Mouse (Mus musculus) myocyte (in vitro differentiated cells): ENCODE results near the gene Olfr1444. TPM values are rescaled to one million over a fixed set of nuclear protein-coding genes. Genes with fewer than 3 reads are reported as not detected.

Experiments
- H3K27me3 ChIP-seq: one replicate; pipeline ENCODE4 v1.6.1; 2011; ENCODE audit not compliant: control insufficient read depth, insufficient read depth, insufficient read length
- H3K36me3 ChIP-seq: one replicate; pipeline ENCODE4 v1.6.1; 2011; ENCODE audit not compliant: control insufficient read depth, insufficient read depth
- H3K4me2 ChIP-seq: one replicate; pipeline ENCODE4 v1.6.1; 2011; ENCODE audit warnings: low read depth, control low read depth
- H3K4me3 ChIP-seq: one replicate; pipeline ENCODE4 v1.5.1; 2011; ENCODE audit warnings: mild to moderate bottlenecking, control low read depth, moderate library complexity
- H3K79me2 ChIP-seq: one replicate; pipeline ENCODE4 v1.6.1; 2011; ENCODE audit not compliant: control insufficient read depth, insufficient read depth
- H3ac ChIP-seq: one replicate; pipeline ENCODE4 v1.6.1; 2011; ENCODE audit not compliant: control insufficient read depth, insufficient read length
- CEBPB ChIP-seq: IDR thresholded peaks from 2 replicates; pipeline ENCODE4 v1.6.1; 2011; ENCODE audit warnings: mild to moderate bottlenecking, moderate library complexity; ENCODE audit not compliant: poor library complexity, insufficient read depth, severe bottlenecking
- E2F4 ChIP-seq: IDR thresholded peaks from one replicate; pipeline ENCODE4 v1.6.1; 2011; ENCODE audit warnings: mild to moderate bottlenecking, control low read depth, moderate library complexity; ENCODE audit not compliant: insufficient read depth
- MAX ChIP-seq: IDR thresholded peaks from one replicate; pipeline ENCODE4 v1.6.1; 2011; ENCODE audit warnings: low read depth, mild to moderate bottlenecking, control low read depth
- MYOD1 ChIP-seq, 3 experiments: IDR thresholded peaks; one replicate each; pipeline ENCODE4 v1.6.1; 2011; ENCODE audit warnings: control low read depth in 2 of 3, low read depth in 2 of 3, mild to moderate bottlenecking in 2 of 3, moderate library complexity in 1 of 3; ENCODE audit not compliant: insufficient read length in 2 of 3, control insufficient read depth in 1 of 3
- MYOG ChIP-seq, 3 experiments: IDR thresholded peaks; one replicate each; pipeline ENCODE4 v1.6.1; 2011; ENCODE audit warnings: control low read depth in 2 of 3, low read depth in 2 of 3, mild to moderate bottlenecking in 2 of 3; ENCODE audit not compliant: insufficient read length in 2 of 3, control insufficient read depth in 1 of 3, insufficient read depth in 1 of 3
- POLR2A ChIP-seq: IDR thresholded peaks from one replicate; pipeline ENCODE4 v1.6.1; 2011; ENCODE audit warnings: low read depth, mild to moderate bottlenecking, control low read depth, moderate library complexity; ENCODE audit not compliant: insufficient read length
- POLR2AphosphoS2 ChIP-seq: IDR thresholded peaks from one replicate; pipeline ENCODE4 v1.6.1; 2011; ENCODE audit warnings: low read depth, control low read depth; ENCODE audit not compliant: insufficient read length
- REST ChIP-seq: IDR thresholded peaks from one replicate; pipeline ENCODE4 v1.6.1; 2011; ENCODE audit warnings: mild to moderate bottlenecking, control low read depth, moderate library complexity; ENCODE audit not compliant: insufficient read depth, insufficient read length
- SRF ChIP-seq: IDR thresholded peaks from one replicate; pipeline ENCODE4 v1.6.1; 2011; ENCODE audit warnings: low read depth; ENCODE audit not compliant: control insufficient read depth, insufficient read length
- TCF12 ChIP-seq: IDR thresholded peaks from one replicate; pipeline ENCODE4 v1.6.1; 2011; ENCODE audit warnings: mild to moderate bottlenecking, control low read depth; ENCODE audit not compliant: poor library complexity, insufficient read depth, severe bottlenecking
- TCF3 ChIP-seq: IDR thresholded peaks from one replicate; pipeline ENCODE4 v1.6.1; 2011; ENCODE audit warnings: low read depth, control low read depth; ENCODE audit not compliant: insufficient read length
- USF1 ChIP-seq: IDR thresholded peaks from one replicate; pipeline ENCODE4 v1.6.1; 2011; ENCODE audit warnings: low read depth, mild to moderate bottlenecking, control low read depth, moderate library complexity
- polyA plus RNA-seq: library from polyadenylated mRNA; unstranded; fragments of >200 nt; fragmentation: generic; extraction: Trizol; gene quantifications from one replicate; pipeline ENCODE4 v1.2.1, GENCODE M21; 2012; ENCODE audit warnings: missing spikeins

Gene Olfr1444
- polyA plus RNA-seq, 1 experiment, result not detected

GRCm38 (mm10) chr19:12820383-12820782, 36.7 kb upstream of the Olfr1444 start:
- no peak overlapping the region for H3K4me3 ChIP-seq
- H3K36me3 ChIP-seq, result no peaks in the 10 kb centered on the region
- no peak for TF ChIP-seq SRF
- no peak for TF ChIP-seq MYOG (IDR thresholded peaks at IDR 0.05; ENCODE audit: control insufficient read depth in 1 of 3, insufficient read depth in 1 of 3, insufficient read length in 2 of 3, low read depth in 2 of 3)
- no peak for TF ChIP-seq POLR2AphosphoS2
- TF ChIP-seq MAX, result no peak
- no peak for TF ChIP-seq E2F4
- no peak for TF ChIP-seq CEBPB
- no peak overlapping the region for H3K4me2 ChIP-seq
- no peaks in the 10 kb centered on the region for H3K79me2 ChIP-seq
- no peaks in the 10 kb centered on the region for H3K27me3 ChIP-seq
- H3ac ChIP-seq, result no peak overlapping the region

GRCm38 (mm10) chr19:12824549-12824948, 32.5 kb upstream of the Olfr1444 start:
- Histone ChIP-seq H3K4me2 (no peak overlapping the region), H3K4me3 (no peak overlapping the region)
- no peak for TF ChIP-seq USF1
- no peak for TF ChIP-seq POLR2A

GRCm38 (mm10) chr19:12830823-12831430, 26.2 kb upstream of the Olfr1444 start:
- TF ChIP-seq E2F4 (no peak), CEBPB (no peak), MAX (no peak), POLR2AphosphoS2 (no peak), TCF12 (no peak), TCF3 (no peak), MYOD1 (IDR thresholded peaks at IDR 0.05; ENCODE audit: control insufficient read depth in 1 of 3, insufficient read length in 2 of 3, low read depth in 2 of 3) (no peak), MYOG (IDR thresholded peaks at IDR 0.05; ENCODE audit: control insufficient read depth in 1 of 3, insufficient read depth in 1 of 3, insufficient read length in 2 of 3, low read depth in 2 of 3) (no peak), USF1 (no peak), POLR2A (no peak), SRF (no peak), REST (no peak)
- no peaks in the 10 kb centered on the region for H3K79me2 ChIP-seq
- H3ac ChIP-seq, result no peak overlapping the region
- H3K27me3 ChIP-seq, result no peaks in the 10 kb centered on the region
- no peaks in the 10 kb centered on the region for H3K36me3 ChIP-seq
- no peak overlapping the region for H3K4me2 ChIP-seq
- no peak overlapping the region for H3K4me3 ChIP-seq

More at GRCm38 (mm10) chr19:12824549-12824948, 32.5 kb upstream of the Olfr1444 start:
- Histone ChIP-seq H3K27me3 (no peaks in the 10 kb centered on the region), H3K79me2 (no peaks in the 10 kb centered on the region), H3K36me3 (no peaks in the 10 kb centered on the region), H3ac (no peak overlapping the region)

GRCm38 (mm10) chr19:12831559-12831958, 25.5 kb upstream of the Olfr1444 start:
- H3K27me3 ChIP-seq, result no peaks in the 10 kb centered on the region
- no peak overlapping the region for H3K4me2 ChIP-seq
- H3K36me3 ChIP-seq, result no peaks in the 10 kb centered on the region
- H3K4me3 ChIP-seq, result no peak overlapping the region
- H3K79me2 ChIP-seq, result no peaks in the 10 kb centered on the region
- no peak overlapping the region for H3ac ChIP-seq
- TF ChIP-seq SRF, result no peak
- no peak for TF ChIP-seq MYOG (IDR thresholded peaks at IDR 0.05; ENCODE audit: control insufficient read depth in 1 of 3, insufficient read depth in 1 of 3, insufficient read length in 2 of 3, low read depth in 2 of 3)
- no peak for TF ChIP-seq CEBPB
- no peak for TF ChIP-seq MYOD1 (IDR thresholded peaks at IDR 0.05; ENCODE audit: control insufficient read depth in 1 of 3, insufficient read length in 2 of 3, low read depth in 2 of 3)
- TF ChIP-seq TCF3, result no peak
- TF ChIP-seq POLR2AphosphoS2, result no peak
- no peak for TF ChIP-seq TCF12
- TF ChIP-seq USF1, result no peak
- no peak for TF ChIP-seq E2F4

GRCm38 (mm10) chr19:12833625-12834024, 23.5 kb upstream of the Olfr1444 start:
- TF ChIP-seq POLR2A, result no peak
- no peak for TF ChIP-seq MAX
- peak; percentile 42 for TF ChIP-seq USF1
- peak in 1 of 3 experiments; percentile 46 for TF ChIP-seq MYOD1 (IDR thresholded peaks at IDR 0.05; ENCODE audit: control insufficient read depth in 1 of 3, insufficient read length in 2 of 3, low read depth in 2 of 3)
- TF ChIP-seq E2F4, result no peak
- Histone ChIP-seq H3K27me3 (no peaks in the 10 kb centered on the region), H3K4me3 (no peak overlapping the region), H3K36me3 (no peaks in the 10 kb centered on the region), H3K4me2 (peak overlapping the region; percentile 59), H3K79me2 (no peaks in the 10 kb centered on the region), H3ac (no peak overlapping the region)
